Mouse (Mus musculus) heart, postnatal 25 days (tissue): ENCODE data around the gene Ovca2. TPM values are rescaled to one million over a fixed set of nuclear protein-coding genes. Genes with fewer than 3 reads are reported as not detected.
A peak's percentile ranks its signal among the peaks of the same experiment; 100 is the strongest.

Source experiments
- DNase-seq: peaks from one replicate; pipeline ENCODE4 v3.0.0; 2022; ENCODE audit warnings: low spot score
- intact Hi-C: fragments of 180-260 bp; cut with DNase I; formaldehyde crosslinking; loops from one replicate; pipeline ENCODE4 v1.15.1; 2025
- total RNA-seq, 2 experiments: library from RNA; stranded (reverse); gene quantifications; 2 replicates each; pipeline ENCODE4 v1.2.3; 2021

Gene Ovca2
- 1 to 10 TPM; 6.0 to 6.1 TPM for total RNA-seq

- peak; percentile 80 for DNase-seq
- intact Hi-C loops: loop anchor here (1.0 to 10.0 kb wide), 4 partner anchors 113 to 354 kb away; partner anchors contain the start of gene Prpf8
Observed at GRCm38 (mm10) chr11:75178672-75179208, at the start of gene Ovca2. TSS of gene Ovca2 (minus strand) at chr11:75178835.

GRCm38 (mm10) chr11:75227632-75228031 lies 49.0 kb upstream of the Ovca2 start:
- no peak for DNase-seq
- intact Hi-C loops: no loop called here

GRCm38 (mm10) chr11:75224835-75225234 lies 46.2 kb upstream of the Ovca2 start:
- intact Hi-C loops: no loop called here
- no peak for DNase-seq

DNA sequence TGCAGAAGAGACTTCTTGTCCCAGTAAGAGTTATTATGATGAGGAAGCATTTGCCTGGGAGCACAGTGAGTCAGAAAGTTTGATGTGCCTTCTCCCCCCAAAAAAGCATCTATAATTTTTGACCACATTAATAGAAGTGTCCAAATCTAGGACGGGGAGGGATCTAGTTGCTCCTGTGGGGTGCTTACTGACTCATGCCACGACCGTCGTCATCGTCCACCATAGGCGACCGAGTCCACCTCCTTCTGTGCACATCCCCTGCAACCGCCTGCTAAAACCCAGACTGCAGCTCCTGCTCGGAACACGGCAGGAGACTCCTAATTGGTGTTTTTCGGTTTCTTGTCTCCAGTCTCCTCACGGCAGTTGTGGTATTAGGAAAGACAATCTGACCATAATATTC lies 45.4 kb upstream of the Ovca2 start:
- no peak for DNase-seq
- intact Hi-C loops: no loop called here

DNA sequence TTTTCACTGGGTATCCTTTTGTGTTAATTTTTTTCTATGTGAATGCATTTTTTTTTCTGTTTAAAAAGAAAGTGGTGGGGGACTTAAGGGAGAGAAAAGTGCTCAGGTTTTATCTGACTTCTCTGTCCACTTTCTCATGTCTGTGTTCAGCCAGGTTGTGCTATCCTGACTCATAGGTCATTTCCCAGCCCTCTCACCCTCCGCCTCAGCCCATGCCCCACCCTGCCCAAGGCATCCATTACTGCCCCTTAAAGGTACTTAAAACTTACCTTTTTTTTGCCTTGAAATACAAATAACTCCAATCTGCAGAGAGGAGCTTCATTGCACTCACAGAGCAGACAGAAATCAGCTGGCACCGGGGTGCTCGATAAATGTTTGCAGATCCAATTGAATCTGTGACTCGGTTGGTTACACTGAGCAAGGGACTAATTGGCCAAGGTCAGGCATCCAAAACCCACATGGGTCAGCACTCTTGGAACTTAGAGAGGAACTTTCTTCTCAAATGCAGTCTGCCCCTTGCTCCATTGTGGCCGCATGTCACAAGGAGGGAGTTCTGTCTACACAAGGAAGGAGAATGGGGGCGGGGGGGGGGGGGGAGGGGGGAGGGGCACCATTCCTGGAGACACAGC lies 42.0 kb upstream of the Ovca2 start:
- intact Hi-C loops: no loop called here
- DNase-seq: no peak

GRCm38 (mm10) chr11:75220115-75220514 lies 41.5 kb upstream of the Ovca2 start:
- intact Hi-C loops: no loop called here
- no peak for DNase-seq

DNA sequence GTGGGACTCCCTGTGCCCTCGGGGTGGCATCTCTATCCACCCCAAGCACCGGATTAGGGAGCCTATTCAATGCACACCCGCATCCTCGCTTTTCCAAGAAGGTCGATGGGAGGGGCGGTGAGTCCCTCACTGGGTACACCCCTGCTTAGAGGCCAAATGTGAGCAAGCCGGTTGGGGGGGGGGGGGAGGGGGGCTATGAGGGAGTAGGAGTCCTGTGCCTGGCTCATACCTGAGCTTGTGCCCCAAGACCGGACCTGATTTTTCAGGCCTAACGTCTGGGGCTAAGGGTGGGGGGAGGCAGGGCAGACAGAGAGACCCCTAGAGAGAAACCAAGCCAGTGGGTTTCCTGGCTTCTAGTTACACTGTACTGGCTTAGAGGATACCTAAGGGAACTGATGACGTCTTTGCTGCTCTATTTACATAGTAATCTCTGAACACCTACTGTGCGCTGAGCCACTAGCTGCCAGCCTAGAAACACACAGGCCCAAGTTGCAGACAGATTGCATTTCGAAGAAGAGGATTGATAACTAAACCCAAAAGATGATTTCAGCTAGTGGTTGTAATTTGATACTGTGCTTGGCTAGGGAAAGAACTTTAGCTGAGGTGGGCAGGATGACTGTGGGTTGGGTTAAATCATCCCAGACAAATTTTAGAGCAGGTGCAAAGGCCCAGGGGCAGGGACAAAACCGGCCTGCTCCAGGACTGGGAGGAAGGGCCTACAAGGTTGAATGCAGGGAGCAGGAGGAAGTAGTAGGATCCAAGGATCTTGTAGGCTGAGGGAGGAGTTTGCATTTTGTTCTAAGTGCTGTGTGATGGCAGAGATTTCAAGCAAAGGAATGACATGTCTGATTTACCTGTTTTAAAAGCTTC lies 35.7 kb upstream of the Ovca2 start:
- intact Hi-C loops: no loop called here
- DNase-seq: no peak

DNA sequence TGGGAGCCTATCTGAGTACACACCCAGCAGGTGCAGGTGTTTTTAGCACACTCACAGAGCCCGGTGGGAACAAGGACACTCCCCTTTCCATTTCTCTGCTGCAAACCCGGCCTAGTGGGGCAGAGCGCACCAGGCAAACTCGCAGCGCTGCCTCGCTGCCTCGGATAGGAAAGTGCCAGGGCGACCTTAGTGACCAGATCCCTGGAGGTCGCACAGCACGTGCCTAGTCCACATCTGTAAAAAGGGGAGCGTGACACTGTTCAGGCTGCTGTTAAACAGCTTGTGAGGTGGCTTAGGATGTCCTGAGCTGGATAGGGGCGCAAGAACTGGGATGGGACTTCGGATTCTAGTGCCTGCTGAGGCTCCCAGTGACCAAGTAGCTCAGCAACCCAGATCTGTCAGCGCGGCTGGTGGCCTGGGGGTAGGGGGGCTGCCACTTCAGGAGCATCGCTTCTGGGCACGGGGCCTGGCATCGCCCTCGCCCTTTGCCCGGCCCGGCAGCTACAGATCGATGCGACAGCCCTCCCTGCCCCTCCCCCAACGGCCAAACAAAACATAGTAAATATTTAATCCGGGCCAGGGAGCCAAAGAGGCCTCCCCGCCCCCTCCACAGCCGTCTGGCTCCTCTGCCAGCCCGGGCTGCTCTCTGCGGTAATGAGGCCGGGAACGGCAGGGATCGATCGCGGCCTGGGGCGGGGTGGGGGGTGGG lies 34.9 kb upstream of the Ovca2 start:
- DNase-seq: no peak
- intact Hi-C loops: no loop called here

DNA sequence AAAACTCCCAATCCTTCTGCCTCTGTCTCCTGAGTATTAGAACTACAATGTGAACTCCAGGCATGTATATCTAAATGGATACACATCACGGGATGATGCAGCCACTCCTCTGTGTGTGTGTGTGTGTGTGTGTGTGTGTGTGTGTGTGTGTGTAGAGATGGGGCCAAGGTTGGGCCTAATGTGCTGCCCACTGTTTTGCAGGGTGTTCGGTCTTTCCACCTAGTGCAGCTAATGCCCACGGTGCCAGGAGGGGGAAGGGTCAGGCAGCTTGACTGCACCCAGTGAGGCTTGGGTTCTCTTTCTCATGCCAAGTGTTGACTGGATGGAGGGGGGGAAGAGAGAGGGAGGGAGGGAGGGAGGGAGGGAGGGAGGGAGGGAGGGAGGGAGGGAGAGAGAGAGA lies 34.2 kb upstream of the Ovca2 start:
- no peak for DNase-seq
- intact Hi-C loops: no loop called here

- intact Hi-C loops: no loop called here
- DNase-seq: no peak
Observed at GRCm38 (mm10) chr11:75212031-75212667, 33.5 kb upstream of the Ovca2 start.

- DNase-seq: no peak
- intact Hi-C loops: no loop called here
Observed at GRCm38 (mm10) chr11:75210755-75211154, 32.1 kb upstream of the Ovca2 start.

GRCm38 (mm10) chr11:75210093-75210492 lies 31.5 kb upstream of the Ovca2 start:
- intact Hi-C loops: no loop called here

GRCm38 (mm10) chr11:75209363-75209762 lies 30.7 kb upstream of the Ovca2 start:
- no peak for DNase-seq
- intact Hi-C loops: no loop called here

More at GRCm38 (mm10) chr11:75210093-75210492, 31.5 kb upstream of the Ovca2 start:
- no peak for DNase-seq

- intact Hi-C loops: no loop called here
Observed at GRCm38 (mm10) chr11:75206347-75206746, 27.7 kb upstream of the Ovca2 start.

GRCm38 (mm10) chr11:75204472-75204871 lies 25.8 kb upstream of the Ovca2 start:
- no peak for DNase-seq
- intact Hi-C loops: no loop called here

More at GRCm38 (mm10) chr11:75206347-75206746, 27.7 kb upstream of the Ovca2 start:
- DNase-seq: no peak

DNA sequence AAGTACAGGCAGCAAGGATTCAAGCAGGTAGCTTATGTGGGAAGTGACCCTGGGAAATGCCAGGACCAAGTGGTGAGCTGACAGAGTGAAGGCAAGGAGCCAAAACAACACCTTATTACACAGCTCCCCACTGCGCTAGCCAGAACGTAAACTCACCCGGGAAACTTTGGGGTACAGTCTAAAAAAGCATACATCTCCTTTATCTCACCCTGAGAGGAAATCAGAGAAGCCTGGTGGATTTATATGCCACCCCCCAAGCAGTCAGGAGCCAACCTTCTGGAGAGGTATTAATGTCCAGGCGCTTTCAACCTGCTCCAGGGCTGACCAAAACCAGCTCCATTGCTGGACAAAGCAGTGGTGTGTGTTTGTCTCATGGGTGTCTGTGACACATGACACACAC lies 25.3 kb upstream of the Ovca2 start:
- intact Hi-C loops: no loop called here
- no peak for DNase-seq

- no peak for DNase-seq
- intact Hi-C loops: no loop called here
Observed at GRCm38 (mm10) chr11:75201721-75202120, 23.1 kb upstream of the Ovca2 start.

DNA sequence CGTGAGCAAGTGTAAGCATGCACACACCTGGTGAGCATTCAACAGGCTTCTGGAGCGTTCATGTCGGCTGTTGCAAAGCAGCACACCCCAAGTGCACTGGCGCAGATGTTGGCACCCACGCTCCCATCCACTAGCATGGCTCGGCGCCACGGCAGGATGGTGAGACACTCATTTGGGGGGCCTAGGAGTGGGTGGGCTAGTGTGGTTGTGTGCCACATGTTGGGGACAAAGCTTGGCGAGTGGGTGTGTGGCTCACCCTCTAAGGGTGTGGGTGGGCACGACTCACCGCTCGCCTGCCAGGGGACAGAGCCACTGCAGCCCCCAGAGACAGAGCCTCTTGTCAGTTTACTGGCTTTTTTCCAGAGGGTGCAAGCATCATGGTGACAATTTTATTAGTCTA lies 22.3 kb upstream of the Ovca2 start:
- intact Hi-C loops: no loop called here
- no peak for DNase-seq

DNA sequence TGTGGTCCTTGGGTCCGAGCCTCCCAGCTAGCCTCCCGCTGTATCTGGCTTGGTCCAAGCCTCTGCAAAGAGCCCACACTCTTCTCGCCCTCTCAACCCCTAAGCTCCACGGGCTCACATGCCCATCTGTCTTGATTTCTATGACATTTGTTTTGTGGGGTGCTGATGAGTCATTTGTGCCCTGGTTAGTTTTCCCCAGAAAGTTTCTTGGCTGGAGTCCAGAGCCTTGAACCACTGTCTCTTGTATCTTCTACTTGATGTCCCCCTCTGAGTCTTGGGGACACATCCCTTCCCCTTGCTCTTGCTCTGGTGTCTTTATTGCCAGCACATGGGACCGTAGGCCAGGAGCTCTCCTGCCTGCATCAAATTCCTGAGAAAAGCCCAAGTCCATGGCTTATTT lies 21.3 kb upstream of the Ovca2 start:
- DNase-seq: no peak

GRCm38 (mm10) chr11:75198792-75199191 lies 20.2 kb upstream of the Ovca2 start:
- no peak for DNase-seq
- intact Hi-C loops: no loop called here

More for the DNA sequence above, 21.3 kb upstream of the Ovca2 start:
- intact Hi-C loops: no loop called here
